Mouse (Mus musculus): ENCODE results near the gene Cnih1.

Gene Cnih1

GRCm38 (mm10) chr14:46725743-46726142 lies 62.5 kb downstream of the Cnih1 start:
- peak; percentile 22 to 60 for DNase-seq (ENCODE audit: low spot score in 2 of 2)
